Mouse (Mus musculus) megakaryocyte, embryonic 14.5 days (primary cell): ENCODE measurements around the gene Prpf19.

Source experiments
- FLI1 ChIP-seq: IDR thresholded peaks from 2 replicates; pipeline ENCODE4 v1.6.1; 2012; ENCODE audit warnings: low read length, inconsistent platforms, mixed read lengths
- GATA1 ChIP-seq: IDR thresholded peaks from 3 replicates; pipeline ENCODE4 v1.6.1; 2012; ENCODE audit warnings: mixed read lengths, low read length, inconsistent platforms, borderline replicate concordance

DNA sequence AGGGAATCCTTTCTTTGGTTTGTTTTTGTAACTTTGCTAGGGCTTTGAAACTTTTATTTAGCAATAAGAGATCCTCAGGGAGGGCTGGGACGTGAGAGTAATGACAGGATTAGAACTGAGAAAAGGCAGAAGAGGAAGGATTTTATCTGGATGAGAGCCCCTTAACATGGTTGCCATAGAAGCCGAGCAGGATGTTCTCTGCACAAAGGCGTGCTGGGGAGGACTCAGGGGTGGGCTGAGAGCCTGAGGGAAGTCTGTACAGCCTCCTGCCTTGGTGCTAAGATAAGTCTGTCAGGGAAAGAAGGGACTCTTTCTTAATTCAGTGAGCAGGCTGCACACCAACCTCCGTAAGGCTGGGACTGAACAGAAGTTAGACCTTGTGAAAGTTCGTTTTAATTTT, 40.0 kb downstream of the Prpf19 start:
- TF ChIP-seq GATA1 (no peak), FLI1 (no peak)
